Mouse (Mus musculus) intestine, embryonic 15.5 days (tissue): Measurements from ENCODE around the gene Prcd. TPM values are rescaled to one million over a fixed set of nuclear protein-coding genes. Genes with fewer than 3 reads are reported as not detected.
A peak's percentile ranks its signal among the peaks of the same experiment; 100 is the strongest.
"Not testable (repeated sequence)": the region's sequence is repeated elsewhere in the genome, so short reads cannot be mapped to it uniquely, and the experiment has no call there.

ENCODE experiments used
- ATAC-seq: fragments of 200-750 bp; cut with Nextera tagmentation; 2 replicates; pipeline ENCODE4 v1.8.0; 2017; ENCODE audit warnings: moderate TSS enrichment, moderate library complexity
- H3K27ac ChIP-seq: fragments of 300-500 bp; sonication (generic); 2 replicates; pipeline ENCODE4 v1.5.1; 2015; ENCODE audit warnings: mild to moderate bottlenecking, inconsistent platforms
- H3K27me3 ChIP-seq: fragments of 300-500 bp; sonication (generic); replicated peaks from 2 replicates; pipeline ENCODE4 v1.6.1; 2015; ENCODE audit warnings: inconsistent platforms
- H3K36me3 ChIP-seq: fragments of 300-500 bp; sonication (generic); 2 replicates; pipeline ENCODE4 v1.6.1; 2015; ENCODE audit warnings: inconsistent platforms
- H3K4me1 ChIP-seq: fragments of 300-500 bp; sonication (generic); replicated peaks from 2 replicates; pipeline ENCODE4 v1.6.1; 2015; ENCODE audit warnings: inconsistent platforms
- H3K4me2 ChIP-seq: fragments of 300-500 bp; sonication (generic); replicated peaks from 2 replicates; pipeline ENCODE4 v1.6.1; 2015; ENCODE audit warnings: mild to moderate bottlenecking, inconsistent platforms
- H3K4me3 ChIP-seq: fragments of 300-500 bp; sonication (generic); replicated peaks from 2 replicates; pipeline ENCODE4 v1.5.1; 2015; ENCODE audit warnings: inconsistent platforms
- H3K9ac ChIP-seq: fragments of 300-500 bp; sonication (generic); 2 replicates; pipeline ENCODE4 v1.6.1; 2015; ENCODE audit warnings: inconsistent platforms
- H3K9me3 ChIP-seq: fragments of 300-500 bp; sonication (generic); 2 replicates; pipeline ENCODE4 v1.6.1; 2016; ENCODE audit warnings: inconsistent platforms
- WGBS: fragments of 180-500 bp; shearing (Covaris S2); methylation state at CpG from one replicate; pipeline ENCODE4 v1.1.7; 2015; 5-methylcytosine and 5-hydroxymethylcytosine counted together
- polyA plus RNA-seq: library from polyadenylated mRNA; unstranded; fragments of >200 nt; fragmentation: Nextera tagmentation; extraction: Ambion mirVana; gene quantifications from 2 replicates; pipeline ENCODE4 v1.2.1, GENCODE M21; 2015

Prcd gene
- polyA plus RNA-seq, 1 experiment from 2014 or later, result 1.3 TPM

GRCm38 (mm10) chr11:116628712-116629111 lies 24.6 kb upstream of the Prcd start:
- 54% methylated on average over 9 of the region's 9 CpGs for WGBS
- no peak overlapping the region for H3K9ac ChIP-seq
- ATAC-seq, result peak; percentile 54

GRCm38 (mm10) chr11:116629472-116629871 lies 23.9 kb upstream of the Prcd start:
- H3K4me2 ChIP-seq, result no peak overlapping the region
- H3K4me3 ChIP-seq, result no peak overlapping the region
- peaks cover 8% of the 10 kb centered on the region for H3K4me1 ChIP-seq
- 87% methylated on average over 6 of the region's 6 CpGs for WGBS
- H3K27ac ChIP-seq, result no peak overlapping the region
- H3K9me3 ChIP-seq, result no peaks in the 10 kb centered on the region
- 0 out of 2 replicates have a peak, but pooled peaks cover 5% of the 10 kb centered on the region for H3K27me3 ChIP-seq
- no peaks in the 10 kb centered on the region for H3K36me3 ChIP-seq
- ATAC-seq, result no peak
- no peak overlapping the region for H3K9ac ChIP-seq

More at GRCm38 (mm10) chr11:116628712-116629111, 24.6 kb upstream of the Prcd start:
- no peaks in the 10 kb centered on the region for H3K36me3 ChIP-seq
- no peak overlapping the region for H3K4me2 ChIP-seq
- no peak overlapping the region for H3K27ac ChIP-seq
- 0 out of 2 replicates have a peak, but pooled peaks cover 5% of the 10 kb centered on the region for H3K27me3 ChIP-seq
- H3K4me3 ChIP-seq, result no peak overlapping the region
- peaks cover 12% of the 10 kb centered on the region for H3K4me1 ChIP-seq
- H3K9me3 ChIP-seq, result no peaks in the 10 kb centered on the region

- H3K9me3 ChIP-seq, result no peaks in the 10 kb centered on the region
- H3K4me1 ChIP-seq, result 0 out of 2 replicates have a peak, but pooled peaks cover 2% of the 10 kb centered on the region
- no peaks in the 10 kb centered on the region for H3K36me3 ChIP-seq
- 0 out of 2 replicates have a peak, but pooled peaks cover 5% of the 10 kb centered on the region for H3K27me3 ChIP-seq
- no peak for ATAC-seq
- whole genome bisulfite sequencing, result 39% methylated on average over 12 of the region's 12 CpGs
- H3K4me3 ChIP-seq, result no peak overlapping the region
- H3K9ac ChIP-seq, result no peak overlapping the region
- no peak overlapping the region for H3K4me2 ChIP-seq
- H3K27ac ChIP-seq, result no peak overlapping the region
Measured at GRCm38 (mm10) chr11:116630171-116630965, 23.0 kb upstream of the Prcd start.

- H3K4me1 ChIP-seq, result 0 out of 2 replicates have a peak, but pooled peaks cover 2% of the 10 kb centered on the region
- H3K9me3 ChIP-seq, result no peaks in the 10 kb centered on the region
- H3K4me3 ChIP-seq, result no peak overlapping the region
- H3K27me3 ChIP-seq, result 0 out of 2 replicates have a peak, but pooled peaks cover 5% of the 10 kb centered on the region
- WGBS, result 78% methylated on average over 10 of the region's 10 CpGs
- no peak overlapping the region for H3K27ac ChIP-seq
- no peak for ATAC-seq
- no peak overlapping the region for H3K4me2 ChIP-seq
- H3K9ac ChIP-seq, result no peak overlapping the region
- H3K36me3 ChIP-seq, result no peaks in the 10 kb centered on the region
Measured at GRCm38 (mm10) chr11:116632962-116633361, 20.4 kb upstream of the Prcd start.

GRCm38 (mm10) chr11:116636607-116637006 lies 16.7 kb upstream of the Prcd start:
- not testable (repeated sequence) for H3K9ac ChIP-seq, H3K27ac ChIP-seq, H3K4me3 ChIP-seq, H3K36me3 ChIP-seq, ATAC-seq, H3K27me3 ChIP-seq, H3K4me2 ChIP-seq, H3K4me1 ChIP-seq, H3K9me3 ChIP-seq
- WGBS, result 71% methylated on average over 8 of the region's 8 CpGs

- Histone ChIP-seq H3K4me2 (no peak overlapping the region), H3K36me3 (no peaks in the 10 kb centered on the region), H3K4me3 (no peak overlapping the region), H3K9me3 (no peaks in the 10 kb centered on the region), H3K4me1 (peaks cover 20% of the 10 kb centered on the region), H3K27ac (no peak overlapping the region), H3K27me3 (0 out of 2 replicates have a peak, but pooled peaks cover 1% of the 10 kb centered on the region), H3K9ac (no peak overlapping the region)
- ATAC-seq, result no peak
- WGBS, result 50% methylated on average over 5 of the region's 5 CpGs
Measured at GRCm38 (mm10) chr11:116641168-116641567, 12.2 kb upstream of the Prcd start.

- no peak overlapping the region for H3K27ac ChIP-seq
- no peak overlapping the region for H3K4me3 ChIP-seq
- H3K4me2 ChIP-seq, result no peak overlapping the region
- H3K4me1 ChIP-seq, result peaks cover 21% of the 10 kb centered on the region
- H3K9me3 ChIP-seq, result no peaks in the 10 kb centered on the region
- no peak for ATAC-seq
- no peak overlapping the region for H3K9ac ChIP-seq
- H3K27me3 ChIP-seq, result 0 out of 2 replicates have a peak, but pooled peaks cover 2% of the 10 kb centered on the region
- no peaks in the 10 kb centered on the region for H3K36me3 ChIP-seq
- 70% methylated on average over 3 of the region's 3 CpGs for WGBS
Measured at GRCm38 (mm10) chr11:116641731-116642130, 11.6 kb upstream of the Prcd start.

GRCm38 (mm10) chr11:116642681-116643578 lies 10.4 kb upstream of the Prcd start:
- 35% methylated on average over 14 of the region's 14 CpGs for WGBS
- peak; percentile 72 for ATAC-seq
- H3K27ac ChIP-seq, result no peak overlapping the region

GRCm38 (mm10) chr11:116643579-116644224 lies 9.6 kb upstream of the Prcd start:
- ATAC-seq, result peak; percentile 29
- H3K4me3 ChIP-seq, result no peak overlapping the region; the same call in 1 of the 2 replicates
- WGBS, result 21% methylated on average over 19 of the region's 19 CpGs
- H3K36me3 ChIP-seq, result no peaks in the 10 kb centered on the region
- H3K27ac ChIP-seq, result 0 out of 2 replicates have a peak overlapping the region, but pooled peaks have one; percentile 33
- no peaks in the 10 kb centered on the region for H3K9me3 ChIP-seq
- H3K9ac ChIP-seq, result no peak overlapping the region
- peaks cover 38% of the 10 kb centered on the region for H3K4me1 ChIP-seq
- H3K4me2 ChIP-seq, result peak overlapping the region; percentile 45
- 0 out of 2 replicates have a peak, but pooled peaks cover 2% of the 10 kb centered on the region for H3K27me3 ChIP-seq

More at GRCm38 (mm10) chr11:116642681-116643578, 10.4 kb upstream of the Prcd start:
- Histone ChIP-seq H3K4me2 (peak overlapping the region; percentile 45), H3K9me3 (no peaks in the 10 kb centered on the region), H3K4me3 (no peak overlapping the region; the same call in 1 of the 2 replicates), H3K9ac (no peak overlapping the region), H3K36me3 (no peaks in the 10 kb centered on the region), H3K27me3 (0 out of 2 replicates have a peak, but pooled peaks cover 2% of the 10 kb centered on the region), H3K4me1 (peaks cover 30% of the 10 kb centered on the region)

GRCm38 (mm10) chr11:116644225-116645112 lies 8.9 kb upstream of the Prcd start:
- H3K9me3 ChIP-seq, result no peaks in the 10 kb centered on the region
- 0 out of 2 replicates have a peak overlapping the region, but pooled peaks have one; percentile 33 for H3K27ac ChIP-seq
- H3K9ac ChIP-seq, result no peak overlapping the region
- H3K4me2 ChIP-seq, result 0 out of 2 replicates have a peak overlapping the region, but pooled peaks have one; percentile 45
- 54% methylated on average over 21 of the region's 21 CpGs for WGBS
- ATAC-seq, result no peak
- H3K4me1 ChIP-seq, result peaks cover 43% of the 10 kb centered on the region
- no peaks in the 10 kb centered on the region for H3K36me3 ChIP-seq
- no peak overlapping the region for H3K4me3 ChIP-seq
- H3K27me3 ChIP-seq, result 0 out of 2 replicates have a peak, but pooled peaks cover 2% of the 10 kb centered on the region
